Mouse (Mus musculus): ENCODE measurements around the gene Msh3. TPM values are rescaled to one million over a fixed set of nuclear protein-coding genes. Genes with fewer than 3 reads are reported as not detected.
"Not testable (repeated sequence)": the region's sequence is repeated elsewhere in the genome, so short reads cannot be mapped to it uniquely, and the experiment has no call there.

The Msh3 gene
- 27.5 and 28.0 TPM in 2 replicates for polyA plus RNA-seq (2014; fragmentation: Nextera tagmentation; extraction: Ambion mirVana)

DNA sequence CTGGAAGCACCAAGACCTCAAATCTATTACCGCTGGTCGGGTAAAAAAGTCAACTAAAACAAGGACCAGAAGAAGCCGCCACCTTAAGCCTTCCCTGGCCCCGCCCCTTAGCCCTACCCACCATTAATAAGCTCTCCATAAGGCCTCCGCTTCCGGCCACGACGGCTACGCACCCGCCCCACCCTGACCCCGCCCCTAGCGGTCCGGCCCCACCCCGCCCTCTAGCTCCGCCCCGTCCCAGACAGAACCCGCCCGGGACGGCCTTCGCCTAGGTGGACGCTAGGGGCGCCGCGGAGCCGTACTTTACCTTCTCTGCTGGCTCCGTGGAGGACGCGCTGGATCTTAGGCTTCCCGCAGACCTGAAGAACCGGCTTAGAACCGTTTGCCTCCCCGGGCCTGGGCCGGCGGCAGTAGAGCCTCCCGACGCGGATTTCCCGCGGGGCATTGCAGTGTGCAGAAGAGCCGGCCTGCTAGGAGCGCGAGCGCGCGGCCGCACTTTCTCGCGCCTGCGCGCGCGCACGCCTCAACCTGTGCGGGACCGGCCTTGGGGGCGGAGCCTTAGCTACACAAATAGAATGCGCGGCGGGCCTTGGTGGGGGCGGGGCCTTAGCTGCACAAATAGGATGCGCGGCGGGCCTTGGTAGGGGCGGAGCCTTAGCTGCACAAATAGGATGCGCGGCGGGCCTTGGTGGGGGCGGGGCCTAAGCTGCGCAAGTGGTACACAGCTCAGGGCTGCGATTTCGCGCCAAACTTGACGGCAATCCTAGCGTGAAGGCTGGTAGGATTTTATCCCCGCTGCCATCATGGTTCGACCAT, at the start of gene Msh3, which contains the start of gene Dhfr:
Gene Msh3, minus strand, starts transcription at position 548 of the 816 bp plus-strand sequence.
Gene Dhfr, plus strand, starts transcription at position 271 of the 816 bp plus-strand sequence.
- ATAC-seq (ENCODE audit: low FRiP score) (peak; percentile 97), DNase-seq (ENCODE audit: low spot score) (peak; percentile 99)
- H3K36me3 ChIP-seq (replicated peaks; ENCODE audit: control insufficient read depth, insufficient read depth): no peaks in the 10 kb centered on the region
- under 1% methylated on average over 76 of the region's 76 CpGs for WGBS
- peaks cover 16% of the 10 kb centered on the region for H3K4me1 ChIP-seq (replicated peaks; ENCODE audit: control insufficient read depth, insufficient read depth, low read length)
- H3K27me3 ChIP-seq (ENCODE audit: control insufficient read depth, insufficient read depth, low read length): no peaks in the 10 kb centered on the region
- peak within 1 kb of the TSS; percentile 81 for H3K27ac ChIP-seq
- no peaks in the 10 kb centered on the region for H3K9me3 ChIP-seq (ENCODE audit: control insufficient read depth, low read length)
- H3K4me3 ChIP-seq (replicated peaks; ENCODE audit: low read length): peak within 1 kb of the TSS; percentile 48
- H3K4me2 ChIP-seq (replicated peaks): peak within 1 kb of the TSS; percentile 95
- H3K9ac ChIP-seq: peak within 1 kb of the TSS; percentile 52

GRCm38 (mm10) chr13:92403496-92403895, 48.7 kb upstream of the Msh3 start:
- WGBS: 84% methylated on average over 3 of the region's 3 CpGs
- Histone ChIP-seq H3K4me3 (replicated peaks; ENCODE audit: low read length) (no peak overlapping the region), H3K4me1 (replicated peaks; ENCODE audit: control insufficient read depth, insufficient read depth, low read length) (no peaks in the 10 kb centered on the region), H3K9me3 (ENCODE audit: control insufficient read depth, low read length) (no peaks in the 10 kb centered on the region), H3K27me3 (ENCODE audit: control insufficient read depth, insufficient read depth, low read length) (no peaks in the 10 kb centered on the region), H3K9ac (no peak overlapping the region), H3K36me3 (replicated peaks; ENCODE audit: control insufficient read depth, insufficient read depth) (no peaks in the 10 kb centered on the region), H3K4me2 (replicated peaks) (no peak overlapping the region), H3K27ac (no peak overlapping the region)
- no peak for ATAC-seq (ENCODE audit: low FRiP score)
- no peak for DNase-seq (ENCODE audit: low spot score)

GRCm38 (mm10) chr13:92402063-92402462, 47.3 kb upstream of the Msh3 start:
- Histone ChIP-seq H3K36me3 (replicated peaks; ENCODE audit: control insufficient read depth, insufficient read depth) (no peaks in the 10 kb centered on the region), H3K27ac (no peak overlapping the region), H3K4me1 (replicated peaks; ENCODE audit: control insufficient read depth, insufficient read depth, low read length) (no peaks in the 10 kb centered on the region), H3K9ac (no peak overlapping the region), H3K4me2 (replicated peaks) (no peak overlapping the region), H3K9me3 (ENCODE audit: control insufficient read depth, low read length) (no peaks in the 10 kb centered on the region), H3K27me3 (ENCODE audit: control insufficient read depth, insufficient read depth, low read length) (no peaks in the 10 kb centered on the region), H3K4me3 (replicated peaks; ENCODE audit: low read length) (no peak overlapping the region)
- no peak for DNase-seq (ENCODE audit: low spot score)
- no peak for ATAC-seq (ENCODE audit: low FRiP score)
- 76% methylated on average over 2 of the region's 2 CpGs for WGBS

DNA sequence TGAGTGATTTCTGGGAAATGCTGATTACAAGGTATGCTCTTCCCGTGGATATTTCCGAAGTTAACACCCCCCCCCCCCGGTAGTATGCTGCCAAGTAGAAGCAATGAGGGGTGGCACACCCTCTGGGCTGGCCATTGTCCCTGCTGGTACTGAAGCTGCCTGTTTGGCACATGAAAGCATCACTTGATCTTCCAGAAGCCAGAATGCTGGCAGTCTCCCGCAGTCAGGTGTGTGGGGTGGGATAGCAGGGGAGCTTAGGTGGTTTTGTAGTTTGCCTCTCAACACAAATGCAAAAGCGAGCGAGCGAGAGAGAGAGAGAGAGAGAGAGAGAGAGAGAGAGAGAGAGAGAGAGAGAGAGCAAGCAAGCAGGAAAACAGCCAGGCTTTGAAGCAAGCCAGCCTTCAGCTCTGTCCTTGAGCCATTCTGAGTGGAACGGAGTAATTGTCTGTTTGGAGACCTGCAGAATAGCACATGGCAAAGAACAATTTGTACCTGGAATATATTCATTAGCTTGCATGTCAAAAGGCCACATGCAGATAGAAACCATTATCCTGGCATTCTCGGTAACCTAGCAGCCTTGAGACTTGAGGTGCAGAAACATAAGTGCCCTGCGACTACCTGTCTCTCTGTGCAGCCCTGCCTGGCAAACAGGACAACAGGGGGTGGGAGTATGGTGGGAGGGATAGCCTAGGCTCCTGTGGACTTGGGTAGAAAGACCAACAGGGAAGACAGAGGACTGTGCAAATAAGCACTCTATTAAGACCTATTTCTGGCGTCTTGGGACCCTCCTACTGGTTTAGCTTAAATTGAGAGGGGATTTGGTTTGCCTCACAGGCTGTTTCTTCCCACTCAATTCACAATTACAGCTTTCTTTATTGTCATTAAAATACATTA, 43.9 kb upstream of the Msh3 start:
- H3K36me3 ChIP-seq (replicated peaks; ENCODE audit: control insufficient read depth, insufficient read depth): no peaks in the 10 kb centered on the region
- H3K9me3 ChIP-seq (ENCODE audit: control insufficient read depth, low read length): no peaks in the 10 kb centered on the region
- ATAC-seq (ENCODE audit: low FRiP score) (peak; percentile 48; the same call in 1 of the 2 replicates), DNase-seq (ENCODE audit: low spot score) (no peak)
- 70% methylated on average over 11 of the region's 11 CpGs for WGBS
- no peak overlapping the region for H3K4me2 ChIP-seq (replicated peaks)
- no peak overlapping the region for H3K27ac ChIP-seq
- H3K4me1 ChIP-seq (replicated peaks; ENCODE audit: control insufficient read depth, insufficient read depth, low read length): no peaks in the 10 kb centered on the region
- no peak overlapping the region for H3K4me3 ChIP-seq (replicated peaks; ENCODE audit: low read length)
- no peak overlapping the region for H3K9ac ChIP-seq
- no peaks in the 10 kb centered on the region for H3K27me3 ChIP-seq (ENCODE audit: control insufficient read depth, insufficient read depth, low read length)

DNA sequence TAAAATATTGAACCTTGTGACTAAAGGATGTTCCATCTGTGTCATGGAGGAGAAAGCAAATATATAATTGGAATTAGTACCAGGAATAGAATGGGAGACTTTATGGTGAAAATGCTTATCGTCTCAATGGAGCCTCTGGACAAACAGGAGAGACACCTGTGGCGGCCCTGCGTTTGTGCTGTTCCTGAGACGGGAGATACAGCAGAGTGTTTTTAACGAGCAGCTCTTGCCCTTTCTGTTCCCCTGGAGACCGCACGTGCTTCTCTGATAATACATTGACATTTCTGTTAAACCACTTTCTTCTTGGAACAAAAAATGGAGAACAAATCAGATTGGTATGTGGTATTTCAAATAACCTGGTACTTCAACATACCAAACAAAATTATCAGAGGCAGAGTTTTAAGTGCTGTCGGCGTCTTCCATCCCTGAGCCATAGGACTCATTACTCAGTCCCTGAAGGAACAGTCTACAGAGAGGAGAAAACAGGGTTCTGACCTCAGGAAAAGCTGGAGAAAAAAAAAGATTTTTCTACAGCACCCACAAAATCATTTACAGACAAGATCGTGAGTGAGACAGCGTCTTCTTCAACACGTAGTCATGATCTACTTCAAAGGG, 38.4 kb upstream of the Msh3 start:
- Histone ChIP-seq H3K4me2 (replicated peaks) (no peak overlapping the region), H3K27me3 (ENCODE audit: control insufficient read depth, insufficient read depth, low read length) (no peaks in the 10 kb centered on the region), H3K36me3 (replicated peaks; ENCODE audit: control insufficient read depth, insufficient read depth) (no peaks in the 10 kb centered on the region), H3K9me3 (ENCODE audit: control insufficient read depth, low read length) (no peaks in the 10 kb centered on the region), H3K27ac (no peak overlapping the region), H3K4me1 (replicated peaks; ENCODE audit: control insufficient read depth, insufficient read depth, low read length) (no peaks in the 10 kb centered on the region), H3K9ac (no peak overlapping the region), H3K4me3 (replicated peaks; ENCODE audit: low read length) (no peak overlapping the region)
- ATAC-seq (ENCODE audit: low FRiP score): no peak
- 87% methylated on average over 12 of the region's 12 CpGs for WGBS
- DNase-seq (ENCODE audit: low spot score): no peak

DNA sequence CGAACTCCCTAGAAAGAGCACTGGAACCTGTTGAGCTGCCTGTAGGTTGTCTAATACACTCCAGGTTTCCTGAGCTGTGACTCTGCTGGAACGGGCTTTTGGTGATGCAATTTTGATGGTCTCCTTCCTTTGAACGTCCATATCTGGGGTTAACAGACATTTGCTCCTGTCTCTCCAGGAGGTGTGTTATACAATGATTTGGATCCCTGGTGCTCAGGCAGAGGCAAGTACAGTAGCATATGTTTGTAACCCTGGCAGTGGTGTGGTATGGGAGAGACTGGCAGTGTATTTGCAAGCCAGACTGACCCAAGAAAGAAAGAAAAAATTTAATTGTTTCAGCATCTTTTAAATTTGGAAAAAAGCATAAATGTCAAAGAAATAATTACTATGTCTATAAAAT, 32.6 kb upstream of the Msh3 start:
- Histone ChIP-seq H3K9me3 (ENCODE audit: control insufficient read depth, low read length) (no peaks in the 10 kb centered on the region), H3K4me3 (replicated peaks; ENCODE audit: low read length) (no peak overlapping the region), H3K27ac (no peak overlapping the region), H3K27me3 (ENCODE audit: control insufficient read depth, insufficient read depth, low read length) (no peaks in the 10 kb centered on the region), H3K4me2 (replicated peaks) (no peak overlapping the region), H3K9ac (no peak overlapping the region), H3K36me3 (replicated peaks; ENCODE audit: control insufficient read depth, insufficient read depth) (no peaks in the 10 kb centered on the region), H3K4me1 (replicated peaks; ENCODE audit: control insufficient read depth, insufficient read depth, low read length) (no peaks in the 10 kb centered on the region)
- WGBS: 84% methylated on average over 3 of the region's 3 CpGs
- ATAC-seq (ENCODE audit: low FRiP score) (no peak), DNase-seq (ENCODE audit: low spot score) (no peak)

DNA sequence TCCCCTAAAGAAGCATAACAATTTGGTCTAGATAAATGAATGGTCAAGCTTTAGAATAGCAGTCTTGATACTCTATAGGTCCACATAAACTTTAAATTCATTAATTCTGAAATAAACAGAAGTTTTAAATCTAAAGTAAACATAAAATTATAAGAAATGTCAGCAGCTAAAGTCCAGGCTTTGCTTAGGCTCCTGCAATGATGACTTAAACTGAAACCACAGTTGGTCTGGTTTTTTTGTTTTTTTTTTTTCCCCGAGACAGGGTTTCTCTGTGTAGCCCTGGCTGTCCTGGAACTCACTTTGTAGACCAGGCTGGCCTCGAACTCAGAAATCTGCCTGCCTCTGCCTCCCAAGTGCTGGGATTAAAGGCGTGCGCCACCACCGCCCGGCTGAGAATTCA, 16.7 kb upstream of the Msh3 start:
- WGBS: 93% methylated on average over 6 of the region's 6 CpGs
- ATAC-seq (ENCODE audit: low FRiP score); H3K4me1 ChIP-seq (replicated peaks; ENCODE audit: control insufficient read depth, insufficient read depth, low read length); H3K4me3 ChIP-seq (replicated peaks; ENCODE audit: low read length); H3K27me3 ChIP-seq (ENCODE audit: control insufficient read depth, insufficient read depth, low read length); DNase-seq (ENCODE audit: low spot score); H3K9ac ChIP-seq; H3K9me3 ChIP-seq (ENCODE audit: control insufficient read depth, low read length); H3K4me2 ChIP-seq (replicated peaks); H3K27ac ChIP-seq; H3K36me3 ChIP-seq (replicated peaks; ENCODE audit: control insufficient read depth, insufficient read depth): not testable (repeated sequence)

DNA sequence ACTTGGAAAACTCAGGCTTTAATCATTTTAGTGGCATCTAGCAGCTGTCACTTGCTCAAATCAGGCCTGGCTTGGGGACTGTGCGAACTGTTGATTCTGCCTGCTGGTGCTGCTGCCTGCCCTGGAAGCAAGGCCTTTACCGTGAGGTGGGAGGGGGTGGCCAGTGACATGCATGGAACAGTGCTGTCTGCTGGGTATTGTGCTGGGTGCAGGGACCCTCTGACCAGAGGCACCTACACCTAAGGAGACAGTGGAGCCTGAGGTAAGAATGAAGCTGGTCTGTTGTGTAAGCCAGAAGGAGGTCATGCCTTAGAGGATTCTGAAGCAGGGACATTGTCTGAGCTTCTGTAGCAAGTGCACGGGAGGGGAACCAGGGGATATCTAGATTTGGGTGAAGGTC, 16.0 kb upstream of the Msh3 start:
- WGBS: 90% methylated on average over 3 of the region's 3 CpGs
- no peak overlapping the region for H3K4me2 ChIP-seq (replicated peaks)
- H3K9ac ChIP-seq: no peak overlapping the region
- H3K27me3 ChIP-seq (ENCODE audit: control insufficient read depth, insufficient read depth, low read length): no peaks in the 10 kb centered on the region
- H3K9me3 ChIP-seq (ENCODE audit: control insufficient read depth, low read length): no peaks in the 10 kb centered on the region
- H3K36me3 ChIP-seq (replicated peaks; ENCODE audit: control insufficient read depth, insufficient read depth): 0 out of 2 replicates have a peak, but pooled peaks cover 5% of the 10 kb centered on the region
- H3K27ac ChIP-seq: no peak overlapping the region
- no peak for DNase-seq (ENCODE audit: low spot score)
- ATAC-seq (ENCODE audit: low FRiP score): no peak
- no peaks in the 10 kb centered on the region for H3K4me1 ChIP-seq (replicated peaks; ENCODE audit: control insufficient read depth, insufficient read depth, low read length)
- no peak overlapping the region for H3K4me3 ChIP-seq (replicated peaks; ENCODE audit: low read length)

DNA sequence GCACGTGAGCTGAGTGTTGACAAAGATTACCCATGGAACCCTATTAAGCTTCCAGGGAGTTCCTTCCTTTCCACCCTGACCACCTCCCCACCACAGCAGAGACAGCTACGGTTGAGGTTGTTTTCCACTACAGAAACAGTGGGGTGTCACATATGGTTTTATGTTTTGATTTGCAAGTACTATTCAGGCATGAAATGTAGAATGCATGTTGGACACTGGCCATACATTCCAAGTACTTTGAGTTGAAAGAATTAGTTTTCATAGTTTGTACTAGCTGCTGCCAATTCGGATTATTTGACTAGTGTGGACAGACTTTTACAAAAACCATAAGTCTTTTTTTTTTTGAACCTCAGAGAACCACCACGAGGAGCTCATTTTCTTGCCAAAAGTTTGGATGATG, 10.5 kb upstream of the Msh3 start:
- H3K9ac ChIP-seq: no peak overlapping the region
- 83% methylated on average over 4 of the region's 4 CpGs for WGBS

More for the DNA sequence above, 10.5 kb upstream of the Msh3 start:
- Histone ChIP-seq H3K27ac (no peak overlapping the region), H3K4me3 (replicated peaks; ENCODE audit: low read length) (no peak overlapping the region), H3K27me3 (ENCODE audit: control insufficient read depth, insufficient read depth, low read length) (no peaks in the 10 kb centered on the region), H3K36me3 (replicated peaks; ENCODE audit: control insufficient read depth, insufficient read depth) (0 out of 2 replicates have a peak, but pooled peaks cover 5% of the 10 kb centered on the region), H3K4me1 (replicated peaks; ENCODE audit: control insufficient read depth, insufficient read depth, low read length) (no peaks in the 10 kb centered on the region), H3K4me2 (replicated peaks) (no peak overlapping the region), H3K9me3 (ENCODE audit: control insufficient read depth, low read length) (no peaks in the 10 kb centered on the region)
- DNase-seq (ENCODE audit: low spot score): no peak
- no peak for ATAC-seq (ENCODE audit: low FRiP score)

Measured in hindbrain, embryonic 14.5 days (tissue).